Mouse (Mus musculus): ENCODE measurements around the gene Eno1. TPM values are rescaled to one million over a fixed set of nuclear protein-coding genes. Genes with fewer than 3 reads are reported as not detected.

Eno1 gene
- polyA plus RNA-seq, 1 experiment = 1,403 TPM

- H3K4me3 ChIP-seq (ENCODE audit: low read depth, low read length) = no peak overlapping the region
- no peaks in the 10 kb centered on the region for H3K9me3 ChIP-seq (replicated peaks; ENCODE audit: control insufficient read depth, insufficient read depth, low read length, poor library complexity, severe bottlenecking)
- no peaks in the 10 kb centered on the region for H3K27me3 ChIP-seq (ENCODE audit: control insufficient read depth, insufficient read depth, low read length, poor library complexity, severe bottlenecking)
- no peak overlapping the region for H3K9ac ChIP-seq (ENCODE audit: low read depth, poor library complexity, severe bottlenecking)
- no peak overlapping the region for H3K27ac ChIP-seq (ENCODE audit: insufficient read depth, low read length)
- no peaks in the 10 kb centered on the region for H3K4me1 ChIP-seq (ENCODE audit: control insufficient read depth, insufficient read depth, low read length)
- no peaks in the 10 kb centered on the region for H3K36me3 ChIP-seq (ENCODE audit: control insufficient read depth, insufficient read depth, low read length, poor library complexity, severe bottlenecking)
- TF ChIP-seq EP300 (IDR thresholded peaks at IDR 0.05; ENCODE audit: insufficient read depth, low read depth, low read length) (no peak), POLR2A (IDR thresholded peaks at IDR 0.05; ENCODE audit: insufficient read depth, low read length) (no peak), CTCF (IDR thresholded peaks at IDR 0.05; ENCODE audit: low read depth, low read length) (no peak)
Measured at GRCm38 (mm10) chr4:150202702-150203101, 33.8 kb upstream of the Eno1 start.

- Histone ChIP-seq H3K36me3 (ENCODE audit: control insufficient read depth, insufficient read depth, low read length, poor library complexity, severe bottlenecking) (no peaks in the 10 kb centered on the region), H3K9ac (ENCODE audit: low read depth, poor library complexity, severe bottlenecking) (no peak overlapping the region), H3K4me1 (ENCODE audit: control insufficient read depth, insufficient read depth, low read length) (no peaks in the 10 kb centered on the region), H3K9me3 (replicated peaks; ENCODE audit: control insufficient read depth, insufficient read depth, low read length, poor library complexity, severe bottlenecking) (no peaks in the 10 kb centered on the region), H3K27ac (ENCODE audit: insufficient read depth, low read length) (no peak overlapping the region), H3K27me3 (ENCODE audit: control insufficient read depth, insufficient read depth, low read length, poor library complexity, severe bottlenecking) (no peaks in the 10 kb centered on the region), H3K4me3 (ENCODE audit: low read depth, low read length) (no peak overlapping the region)
- TF ChIP-seq EP300 (IDR thresholded peaks at IDR 0.05; ENCODE audit: insufficient read depth, low read depth, low read length) = no peak
Measured at GRCm38 (mm10) chr4:150204877-150205276, 31.6 kb upstream of the Eno1 start.

GRCm38 (mm10) chr4:150209751-150210150 lies 26.8 kb upstream of the Eno1 start:
- Histone ChIP-seq H3K4me1 (ENCODE audit: control insufficient read depth, insufficient read depth, low read length) (no peaks in the 10 kb centered on the region), H3K27ac (ENCODE audit: insufficient read depth, low read length) (no peak overlapping the region), H3K27me3 (ENCODE audit: control insufficient read depth, insufficient read depth, low read length, poor library complexity, severe bottlenecking) (no peaks in the 10 kb centered on the region), H3K36me3 (ENCODE audit: control insufficient read depth, insufficient read depth, low read length, poor library complexity, severe bottlenecking) (no peaks in the 10 kb centered on the region), H3K9ac (ENCODE audit: low read depth, poor library complexity, severe bottlenecking) (no peak overlapping the region), H3K4me3 (ENCODE audit: low read depth, low read length) (no peak overlapping the region), H3K9me3 (replicated peaks; ENCODE audit: control insufficient read depth, insufficient read depth, low read length, poor library complexity, severe bottlenecking) (no peaks in the 10 kb centered on the region)
- no peak for TF ChIP-seq CTCF (IDR thresholded peaks at IDR 0.05; ENCODE audit: low read depth, low read length)
- no peak for TF ChIP-seq POLR2A (IDR thresholded peaks at IDR 0.05; ENCODE audit: insufficient read depth, low read length)
- TF ChIP-seq EP300 (IDR thresholded peaks at IDR 0.05; ENCODE audit: insufficient read depth, low read depth, low read length) = no peak

- Histone ChIP-seq H3K27me3 (ENCODE audit: control insufficient read depth, insufficient read depth, low read length, poor library complexity, severe bottlenecking) (no peaks in the 10 kb centered on the region), H3K4me1 (ENCODE audit: control insufficient read depth, insufficient read depth, low read length) (no peaks in the 10 kb centered on the region), H3K27ac (ENCODE audit: insufficient read depth, low read length) (no peak overlapping the region), H3K9me3 (replicated peaks; ENCODE audit: control insufficient read depth, insufficient read depth, low read length, poor library complexity, severe bottlenecking) (no peaks in the 10 kb centered on the region), H3K36me3 (ENCODE audit: control insufficient read depth, insufficient read depth, low read length, poor library complexity, severe bottlenecking) (no peaks in the 10 kb centered on the region), H3K4me3 (ENCODE audit: low read depth, low read length) (no peak overlapping the region), H3K9ac (ENCODE audit: low read depth, poor library complexity, severe bottlenecking) (no peak overlapping the region)
- TF ChIP-seq EP300 (IDR thresholded peaks at IDR 0.05; ENCODE audit: insufficient read depth, low read depth, low read length) (no peak), CTCF (IDR thresholded peaks at IDR 0.05; ENCODE audit: low read depth, low read length) (no peak), POLR2A (IDR thresholded peaks at IDR 0.05; ENCODE audit: insufficient read depth, low read length) (no peak)
Measured at GRCm38 (mm10) chr4:150210306-150210705, 26.2 kb upstream of the Eno1 start.

- H3K9ac ChIP-seq (ENCODE audit: low read depth, poor library complexity, severe bottlenecking) = peak overlapping the region; percentile 80
- peak overlapping the region; percentile 22; the same call in 1 of the 2 replicates for H3K27ac ChIP-seq (ENCODE audit: insufficient read depth, low read length)
- no peaks in the 10 kb centered on the region for H3K27me3 ChIP-seq (ENCODE audit: control insufficient read depth, insufficient read depth, low read length, poor library complexity, severe bottlenecking)
- H3K36me3 ChIP-seq (ENCODE audit: control insufficient read depth, insufficient read depth, low read length, poor library complexity, severe bottlenecking) = no peaks in the 10 kb centered on the region
- TF ChIP-seq EP300 (IDR thresholded peaks at IDR 0.05; ENCODE audit: insufficient read depth, low read depth, low read length) (no peak), CTCF (IDR thresholded peaks at IDR 0.05; ENCODE audit: low read depth, low read length) (peak; percentile 16)
- H3K9me3 ChIP-seq (replicated peaks; ENCODE audit: control insufficient read depth, insufficient read depth, low read length, poor library complexity, severe bottlenecking) = no peaks in the 10 kb centered on the region
- peak overlapping the region; percentile 56 for H3K4me3 ChIP-seq (ENCODE audit: low read depth, low read length)
- H3K4me1 ChIP-seq (ENCODE audit: control insufficient read depth, insufficient read depth, low read length) = no peaks in the 10 kb centered on the region
Measured at GRCm38 (mm10) chr4:150211930-150212552, 24.5 kb upstream of the Eno1 start.

- no peaks in the 10 kb centered on the region for H3K27me3 ChIP-seq (ENCODE audit: control insufficient read depth, insufficient read depth, low read length, poor library complexity, severe bottlenecking)
- peak; percentile 86 for TF ChIP-seq POLR2A (IDR thresholded peaks at IDR 0.05; ENCODE audit: insufficient read depth, low read length)
- TF ChIP-seq EP300 (IDR thresholded peaks at IDR 0.05; ENCODE audit: insufficient read depth, low read depth, low read length) = no peak
- TF ChIP-seq CTCF (IDR thresholded peaks at IDR 0.05; ENCODE audit: low read depth, low read length) = no peak
- H3K9ac ChIP-seq (ENCODE audit: low read depth, poor library complexity, severe bottlenecking) = peak overlapping the region; percentile 80
- H3K4me1 ChIP-seq (ENCODE audit: control insufficient read depth, insufficient read depth, low read length) = no peaks in the 10 kb centered on the region
- peak overlapping the region; percentile 85 for H3K4me3 ChIP-seq (ENCODE audit: low read depth, low read length)
- no peaks in the 10 kb centered on the region for H3K9me3 ChIP-seq (replicated peaks; ENCODE audit: control insufficient read depth, insufficient read depth, low read length, poor library complexity, severe bottlenecking)
- peak overlapping the region; percentile 73; the same call in 1 of the 2 replicates for H3K27ac ChIP-seq (ENCODE audit: insufficient read depth, low read length)
- no peaks in the 10 kb centered on the region for H3K36me3 ChIP-seq (ENCODE audit: control insufficient read depth, insufficient read depth, low read length, poor library complexity, severe bottlenecking)
Measured at GRCm38 (mm10) chr4:150212553-150212971, 24.0 kb upstream of the Eno1 start.
